Mouse (Mus musculus) naive thymus-derived CD4-positive, alpha-beta T cell, adult 2 months (primary cell): ENCODE measurements at regions not wholly inside any gene's neighbourhood (a gene's known extent, or its start where the extent isn't known, plus 50 kb on each side); places are given as distances from the start of the nearest gene placed in this dataset.

ENCODE experiments used
- DNase-seq: peaks from one replicate; pipeline ENCODE4 v3.0.0-alpha.2; 2011; ENCODE audit warnings: low read depth

DNA sequence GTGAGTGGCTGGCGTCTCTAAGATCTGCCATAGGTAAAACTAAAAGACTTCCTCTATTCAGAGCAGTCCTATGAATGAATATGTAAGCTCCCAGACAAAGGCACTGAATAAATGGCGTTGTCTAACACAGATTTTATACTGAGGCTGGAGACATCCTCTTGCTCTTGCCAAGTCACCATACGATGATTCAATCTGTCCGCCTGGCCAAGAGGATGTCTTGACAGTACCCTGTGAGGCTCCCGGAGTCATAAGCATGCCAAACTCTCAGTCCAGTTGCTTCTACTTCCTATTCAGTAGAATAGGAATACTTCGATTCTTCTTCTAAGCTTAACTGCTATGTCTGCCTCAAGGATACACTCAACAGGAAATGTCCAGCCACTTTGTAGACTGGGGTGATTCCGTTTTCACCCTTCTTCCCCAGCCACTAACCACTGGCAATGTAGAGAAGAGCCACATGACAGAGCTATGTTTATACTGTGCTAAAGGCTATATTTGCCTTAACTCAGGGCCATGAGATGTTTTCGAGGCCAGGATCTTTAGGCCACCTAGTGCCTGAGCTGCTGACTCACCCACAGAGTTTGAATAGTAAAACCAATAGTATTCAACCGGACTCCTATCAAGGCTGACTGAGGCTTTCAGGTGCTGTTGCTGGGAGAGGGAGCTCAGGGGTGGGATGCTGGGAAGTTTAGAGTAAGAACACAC lies 188.7 kb upstream of the Atp5g3 start:
- no peak for DNase-seq

DNA sequence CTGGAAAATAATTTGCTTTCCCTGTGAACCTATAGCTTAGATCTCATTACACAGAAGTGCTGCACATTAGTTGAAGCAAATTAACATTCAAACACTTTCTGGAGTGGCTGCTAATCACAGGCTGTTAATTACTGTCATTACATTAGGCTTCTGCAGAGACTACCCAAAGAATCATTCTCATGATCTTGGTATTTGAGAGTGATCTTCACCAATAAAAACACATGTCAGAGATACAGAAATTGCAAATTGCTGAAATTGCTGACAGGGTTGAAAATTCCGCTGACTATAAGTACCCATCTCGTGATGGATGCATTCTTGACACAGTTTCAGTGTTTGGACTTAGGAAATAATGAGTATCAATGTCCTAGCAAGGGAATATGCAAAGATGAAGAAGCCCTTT lies 185.7 kb upstream of the Atp5g3 start:
- DNase-seq: no peak

DNA sequence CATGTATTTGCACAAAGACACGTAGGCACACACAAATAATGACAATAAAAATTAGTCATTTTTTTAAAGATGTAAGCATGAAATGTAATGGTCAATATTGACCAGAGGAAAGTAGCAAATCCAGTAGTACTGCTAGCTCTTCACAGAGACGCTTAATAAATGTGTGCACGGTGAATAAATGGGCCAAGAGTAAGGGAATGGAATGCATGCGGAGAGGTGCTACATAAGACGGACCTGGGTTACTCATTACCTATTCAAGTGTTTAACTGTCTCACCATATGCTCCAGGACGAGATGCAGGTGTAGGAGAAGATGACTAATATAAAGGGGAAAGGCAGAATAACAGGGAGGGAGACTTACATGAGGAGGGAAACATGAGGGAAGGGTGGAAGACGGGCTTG lies 182.4 kb upstream of the Atp5g3 start:
- DNase-seq: no peak

DNA sequence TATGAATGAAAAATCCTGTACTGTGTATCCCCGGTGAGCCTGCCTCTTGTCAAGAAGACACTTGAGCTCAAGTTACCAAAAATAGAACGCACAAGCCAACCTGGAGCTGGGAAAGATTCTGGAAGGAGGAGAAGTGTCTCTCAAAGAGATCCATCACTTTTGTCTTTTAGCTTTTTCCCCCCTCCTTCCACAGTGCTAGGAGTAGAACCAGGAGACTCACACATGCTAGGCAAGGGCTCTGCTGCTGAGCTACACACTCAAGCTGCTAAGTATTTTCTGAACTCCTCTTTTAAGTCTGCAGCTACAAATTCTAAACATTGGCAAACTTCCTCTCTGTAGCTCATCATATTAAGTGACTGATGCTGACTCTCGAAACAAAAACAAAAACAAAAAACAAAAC lies 176.2 kb upstream of the Atp5g3 start:
- no peak for DNase-seq

DNA sequence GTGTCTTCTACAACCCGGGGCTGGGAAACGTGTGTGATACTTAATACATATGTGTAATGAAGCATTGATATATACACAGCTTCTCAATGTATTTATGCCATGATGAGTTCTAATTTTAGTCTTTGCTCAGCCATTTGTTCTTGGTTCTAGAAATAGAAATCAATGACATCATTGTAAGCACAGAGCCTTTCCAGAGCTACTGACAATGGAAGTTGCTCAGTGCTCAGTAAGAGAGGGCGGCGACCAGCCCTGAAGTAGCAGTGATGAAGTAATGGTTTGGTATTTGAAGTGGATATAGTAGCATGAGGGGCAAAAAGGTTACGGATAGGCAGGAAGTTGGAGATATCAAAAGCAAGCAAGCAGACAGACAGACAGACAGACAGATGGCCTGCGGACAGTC lies 173.8 kb upstream of the Atp5g3 start:
- DNase-seq: no peak

DNA sequence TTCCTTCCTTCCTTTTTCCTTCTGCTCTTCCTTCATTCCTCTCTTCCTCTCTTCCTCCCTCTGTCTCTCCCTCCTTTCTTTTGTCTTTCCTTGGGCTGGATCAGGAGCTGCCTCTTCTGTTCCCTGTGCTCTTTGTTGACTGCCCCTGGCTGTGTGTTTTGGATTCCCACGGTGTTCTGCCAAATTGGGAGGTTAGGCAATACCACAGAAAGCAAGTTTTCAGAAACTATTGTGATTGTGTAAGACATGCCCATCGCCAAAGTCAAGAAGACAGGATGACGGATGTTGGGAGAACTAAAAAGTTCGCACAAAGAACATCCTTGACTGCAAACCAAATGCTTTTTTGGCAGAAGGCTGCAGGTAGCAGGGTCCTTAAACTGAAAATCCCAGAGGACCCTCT lies 165.6 kb upstream of the Atp5g3 start:
- DNase-seq: no peak

DNA sequence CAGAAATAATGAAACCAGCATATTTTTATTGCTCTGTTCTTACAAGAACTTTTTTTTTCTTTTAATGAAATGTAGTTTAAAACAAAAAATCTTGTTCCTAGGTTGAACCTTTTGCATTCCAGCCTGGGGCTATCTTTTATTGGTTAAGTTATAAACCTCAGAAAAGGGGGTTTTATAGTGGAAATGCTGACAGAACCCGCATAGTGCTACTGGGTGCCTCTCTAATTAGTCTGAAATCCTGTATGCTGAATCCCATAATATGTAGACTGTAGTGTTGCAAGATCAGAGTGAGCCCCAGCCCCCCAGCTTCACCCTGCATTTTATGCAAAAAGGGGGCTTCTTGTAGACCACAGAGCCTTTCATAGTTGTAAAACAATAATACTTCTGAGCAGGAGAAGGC lies 164.4 kb upstream of the Atp5g3 start:
- DNase-seq: no peak

DNA sequence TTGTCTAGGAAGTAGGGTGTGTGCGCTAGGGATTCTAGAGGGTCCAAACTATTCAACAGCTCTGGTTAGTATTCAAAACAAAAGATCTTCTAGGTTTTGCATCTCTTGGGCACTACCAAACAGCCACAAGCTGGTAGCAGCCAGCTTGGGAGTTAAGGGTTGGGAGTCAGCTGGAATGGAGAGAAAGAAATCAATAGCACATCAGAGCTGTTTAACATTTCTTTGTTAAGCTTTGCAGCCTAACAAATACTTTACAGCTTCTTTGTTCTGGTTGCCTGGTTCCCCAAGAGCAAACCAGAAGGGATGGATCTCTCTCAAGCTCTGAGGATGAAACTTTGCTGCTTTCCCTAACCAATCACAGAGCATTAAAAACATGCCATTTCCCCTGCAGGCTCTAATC lies 162.3 kb upstream of the Atp5g3 start:
- DNase-seq: no peak

DNA sequence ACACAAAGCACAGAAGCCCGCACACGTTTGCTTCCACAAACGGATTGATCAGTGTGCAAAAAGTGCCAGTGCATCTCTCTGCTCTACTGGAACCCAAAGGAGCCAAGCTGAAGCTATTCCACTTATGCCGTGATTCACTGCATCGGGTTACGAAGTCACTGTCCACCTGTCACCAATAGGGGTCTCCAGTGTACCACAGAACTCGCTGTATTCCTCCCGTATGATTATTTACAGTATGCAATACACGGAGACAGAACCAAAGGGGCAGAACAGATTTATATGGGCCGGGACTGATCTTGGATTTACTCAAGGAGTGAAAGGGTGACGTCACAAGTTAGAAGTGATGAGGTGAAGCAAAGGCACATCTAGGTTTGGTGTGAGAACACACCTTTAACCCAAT lies 155.5 kb upstream of the Atp5g3 start:
- peak; percentile 26 for DNase-seq

DNA sequence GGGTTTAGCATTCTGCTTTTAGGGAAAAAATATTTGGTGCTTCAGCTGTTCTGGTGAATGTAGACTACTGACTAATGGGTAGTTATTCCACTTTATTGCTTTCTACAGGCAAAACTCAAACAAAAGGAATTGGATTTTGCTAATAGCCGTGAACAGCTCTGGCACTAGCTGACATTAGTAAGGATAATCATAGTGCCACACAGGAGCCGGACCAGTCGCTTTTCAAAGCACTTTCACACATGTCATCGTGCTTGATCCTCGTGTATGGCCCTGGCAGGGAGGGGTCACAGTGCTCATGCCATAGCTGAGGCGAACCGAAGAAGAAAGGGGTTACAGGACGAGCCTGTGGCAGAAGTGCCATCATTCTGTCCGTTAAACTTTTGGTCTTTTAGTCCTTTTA lies 153.2 kb upstream of the Atp5g3 start:
- DNase-seq: no peak

DNA sequence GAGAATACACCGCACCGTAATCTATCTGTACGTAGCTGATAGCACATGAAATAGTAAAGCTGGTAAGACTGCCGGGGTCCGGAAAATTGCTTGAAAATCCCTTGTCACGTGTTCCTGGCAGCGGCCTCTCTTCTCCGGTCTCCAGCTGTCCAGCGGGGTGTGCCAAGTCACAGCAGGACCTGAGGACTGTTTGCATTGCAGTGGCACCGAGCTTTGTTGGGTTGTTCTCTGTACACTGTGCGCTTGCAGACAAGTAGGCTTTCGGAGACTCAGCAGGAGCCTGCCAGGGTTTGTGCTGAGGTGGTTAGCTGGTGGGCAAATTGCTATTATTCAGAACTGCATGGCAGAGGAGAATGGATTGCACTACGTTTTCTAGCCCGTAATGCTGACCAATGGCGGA lies 152.7 kb upstream of the Atp5g3 start:
- DNase-seq: no peak

DNA sequence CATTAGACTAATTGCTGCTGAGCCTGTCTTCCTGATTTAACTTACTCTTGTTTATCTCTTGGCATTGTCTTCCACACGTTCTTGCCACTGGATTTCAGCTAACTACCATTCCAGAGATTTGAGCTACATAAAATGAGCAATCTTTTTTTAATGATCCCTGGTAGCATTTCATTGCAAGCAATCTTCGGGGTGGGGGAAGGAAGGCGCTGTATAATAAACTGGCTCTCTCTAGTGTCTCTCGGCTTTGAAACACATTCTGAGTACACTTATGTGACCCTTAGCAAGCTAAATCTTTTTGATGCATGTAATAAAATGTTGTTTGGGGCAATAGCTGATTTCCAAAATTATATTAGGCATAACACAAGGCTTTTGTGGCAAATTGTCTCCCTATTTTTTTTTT lies 152.2 kb upstream of the Atp5g3 start:
- no peak for DNase-seq

DNA sequence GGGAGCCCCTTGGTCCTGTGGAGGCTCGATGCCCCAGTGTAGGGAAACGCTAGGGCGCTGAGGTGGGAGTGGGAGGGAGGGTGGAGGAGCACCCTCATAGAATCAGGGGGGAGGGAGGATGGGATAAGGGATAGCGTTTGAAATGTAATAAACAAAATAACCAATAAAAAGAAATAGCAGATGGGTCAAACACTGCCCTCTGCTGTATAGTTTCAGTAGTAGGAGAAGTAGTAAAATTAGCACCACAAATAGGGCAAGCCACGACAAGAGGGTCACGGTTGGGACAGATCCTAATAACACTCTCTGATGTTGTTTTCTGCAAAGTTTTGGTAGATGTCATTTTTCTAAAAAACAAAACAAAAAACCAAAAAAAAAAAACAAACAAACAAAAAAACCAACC lies 131.3 kb upstream of the Atp5g3 start:
- no peak for DNase-seq

DNA sequence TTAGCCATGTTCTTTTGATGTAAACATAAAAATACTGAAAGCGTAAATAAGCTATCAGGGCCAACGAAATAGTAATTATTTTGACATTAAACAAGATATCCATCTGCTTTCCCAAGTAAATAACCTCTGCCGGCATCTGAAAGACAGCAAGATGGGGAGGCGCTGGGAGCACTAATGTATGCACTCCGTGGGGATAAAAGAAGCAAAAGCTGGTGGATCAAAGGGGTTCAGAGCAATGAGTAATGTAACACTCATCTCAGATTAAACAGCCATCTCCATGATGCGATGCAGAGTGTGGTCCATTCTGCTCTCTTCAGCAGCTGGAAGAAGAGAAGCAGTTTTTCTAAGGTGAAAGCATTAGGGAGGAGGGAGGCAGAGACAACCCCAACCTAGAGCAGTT lies 128.5 kb upstream of the Atp5g3 start:
- no peak for DNase-seq

DNA sequence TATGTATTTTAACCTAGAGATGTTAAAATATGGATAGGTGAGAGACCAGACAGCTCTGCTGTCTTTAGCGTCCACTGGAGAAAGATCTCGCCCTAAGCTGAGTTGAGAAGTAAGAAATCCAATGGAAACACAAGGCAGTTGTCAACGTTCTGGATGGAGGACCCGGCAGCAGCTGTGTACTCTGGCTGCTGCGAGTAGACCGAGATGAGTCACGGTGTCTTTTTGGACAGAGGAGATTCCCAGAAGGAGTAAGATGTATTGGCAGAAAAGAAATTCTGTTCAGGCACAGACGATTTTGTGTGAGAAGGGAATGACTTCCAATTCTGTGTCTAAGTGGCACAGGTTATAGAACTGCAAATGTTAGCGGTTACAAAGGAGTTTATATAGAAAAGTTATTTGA lies 124.9 kb upstream of the Atp5g3 start:
- no peak for DNase-seq

DNA sequence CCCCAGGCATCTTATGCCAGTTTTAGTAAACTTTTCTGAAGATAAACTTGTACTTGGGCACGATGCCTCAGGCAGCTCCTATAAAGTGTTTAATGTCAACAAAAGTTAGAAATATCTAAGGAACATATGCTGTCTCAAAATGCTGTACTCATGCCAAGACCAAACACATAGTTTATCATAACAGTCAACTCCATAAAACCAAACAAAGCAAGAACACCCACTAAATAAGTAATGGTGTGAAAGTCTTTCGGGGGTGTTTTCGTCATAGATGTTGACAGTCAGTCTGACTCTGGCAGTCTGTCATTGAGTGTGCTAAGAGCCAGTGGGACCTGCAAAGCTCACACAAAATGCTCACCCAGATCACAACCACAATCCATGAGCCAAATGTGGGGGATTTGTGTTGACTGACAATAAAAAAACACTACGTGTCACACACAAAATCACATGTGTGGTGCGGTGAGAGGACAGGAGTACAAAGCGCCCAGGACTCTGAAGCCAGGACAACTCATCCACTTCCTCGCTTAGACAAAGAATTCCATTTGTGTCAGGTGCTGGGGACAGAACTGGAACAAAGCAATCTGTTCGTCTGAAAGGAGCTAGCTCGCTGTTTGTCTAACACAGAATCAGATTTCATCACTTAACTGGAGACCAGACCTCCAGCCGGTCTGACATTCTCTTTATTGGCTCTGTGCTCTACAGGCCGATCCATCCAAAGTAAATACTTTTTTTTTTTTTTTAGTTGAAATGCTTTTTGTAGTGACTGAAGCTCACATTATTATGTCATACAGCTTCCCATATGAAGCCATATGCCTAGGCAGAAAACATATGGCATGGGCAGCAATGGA lies 121.3 kb upstream of the Atp5g3 start:
- DNase-seq: no peak

DNA sequence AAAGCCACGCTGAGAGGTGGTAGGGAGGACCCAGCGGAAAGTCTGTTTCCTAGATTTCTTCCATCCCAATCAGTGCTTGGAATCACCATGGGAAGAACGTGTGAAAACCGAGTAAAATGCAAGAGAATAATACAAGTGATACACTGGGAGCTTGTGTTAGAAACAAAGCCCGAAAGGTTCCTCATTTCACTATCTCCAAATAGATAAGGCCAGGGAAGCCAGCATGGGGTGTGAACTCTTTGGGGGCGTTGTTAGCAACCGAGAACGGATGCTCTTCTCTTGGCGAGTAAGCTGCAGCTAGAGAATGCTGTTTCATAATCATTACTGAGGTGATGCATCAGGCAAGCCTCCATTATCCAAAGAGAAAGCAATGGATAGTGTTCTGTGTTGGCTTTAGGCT lies 118.8 kb upstream of the Atp5g3 start:
- DNase-seq: no peak

DNA sequence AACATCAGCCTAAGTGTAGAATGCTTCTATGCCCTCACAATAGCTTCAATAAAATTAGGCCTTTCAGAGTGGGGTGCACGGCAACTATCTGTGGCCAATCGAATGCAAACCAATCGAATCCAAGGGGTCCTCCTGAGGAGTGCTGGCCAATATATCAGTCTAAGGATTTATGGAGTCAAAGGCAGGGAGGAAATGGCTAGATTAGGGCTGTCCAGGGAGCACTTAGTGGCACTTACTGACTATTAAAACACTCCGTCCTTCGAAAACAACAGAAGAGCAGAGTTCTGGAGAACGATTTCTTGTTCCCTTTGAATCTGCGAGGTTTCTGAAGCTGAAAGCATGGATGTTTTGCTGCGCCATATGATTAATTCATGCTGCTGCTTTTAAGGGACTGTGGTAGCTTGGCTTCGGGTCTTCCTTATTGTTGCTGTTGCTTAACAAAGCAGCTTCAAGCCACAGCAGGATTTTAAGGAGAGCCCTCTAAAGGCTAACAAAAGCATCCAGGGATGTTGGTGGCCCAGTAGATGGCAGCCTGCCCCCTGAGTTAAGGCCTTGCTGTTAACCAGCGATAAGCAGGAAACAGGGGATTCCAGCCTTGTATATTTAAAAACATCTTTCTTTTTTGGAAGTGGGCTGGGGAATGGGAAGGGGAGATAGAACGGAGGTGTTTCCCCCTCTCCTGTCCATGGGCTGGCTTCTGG lies 116.4 kb upstream of the Atp5g3 start:
- no peak for DNase-seq

DNA sequence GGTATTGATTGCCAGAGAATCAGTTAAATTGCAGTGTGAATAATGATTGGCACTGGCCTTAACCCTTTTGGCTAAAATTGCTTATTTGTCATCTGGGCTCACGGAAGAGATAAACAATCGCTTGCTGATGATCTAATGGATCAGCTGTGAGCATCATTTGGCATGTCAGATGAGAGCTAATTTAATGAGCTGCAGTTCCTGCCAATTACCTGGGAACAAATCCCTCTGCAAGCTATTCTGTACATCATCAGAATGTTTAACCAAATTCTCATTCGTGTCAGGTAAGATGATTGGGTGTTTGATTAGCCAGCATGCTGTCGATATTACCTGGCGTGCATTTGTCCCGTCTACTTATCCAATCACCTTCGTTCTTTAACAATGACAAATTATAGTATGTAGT lies 104.0 kb upstream of the Atp5g3 start:
- no peak for DNase-seq

DNA sequence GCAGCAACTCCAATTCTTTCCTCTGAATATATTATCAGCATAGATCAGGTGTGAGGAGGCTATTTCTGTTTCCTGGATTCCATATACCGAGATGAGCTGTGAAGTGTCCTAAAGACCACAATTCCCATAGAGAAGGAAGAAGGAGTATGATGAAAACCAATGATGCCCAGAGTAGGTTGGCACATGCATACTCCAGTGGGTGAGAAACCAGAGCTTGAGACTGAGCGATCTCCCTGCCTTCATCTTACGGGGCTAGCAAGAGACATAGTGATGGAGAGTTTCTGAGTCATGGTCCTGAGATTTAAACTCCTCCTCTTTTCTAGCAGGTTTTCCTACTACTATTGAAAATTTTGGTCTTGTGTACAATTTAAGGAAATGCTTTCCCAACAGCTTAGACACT lies 103.1 kb upstream of the Atp5g3 start:
- DNase-seq: no peak

DNA sequence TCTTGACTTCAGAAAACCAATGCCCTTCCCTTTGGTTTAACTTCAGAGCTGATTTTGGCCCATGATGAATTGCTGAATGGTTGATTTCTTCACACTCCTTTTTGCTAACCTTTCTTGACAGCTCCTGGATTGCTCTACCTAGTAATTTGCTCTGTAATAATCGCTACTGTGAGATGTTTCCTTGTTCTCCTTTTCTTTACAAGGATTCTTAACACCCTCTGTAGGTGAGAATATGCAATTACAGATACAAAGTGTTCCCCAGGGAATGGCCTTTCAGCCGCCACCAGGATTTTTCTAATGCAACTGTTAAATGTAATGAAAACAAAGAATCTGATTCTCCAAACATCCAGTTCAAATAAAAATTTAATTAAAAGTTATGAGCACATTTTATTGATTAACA lies 87.4 kb upstream of the Atp5g3 start:
- peak; percentile 3 for DNase-seq

DNA sequence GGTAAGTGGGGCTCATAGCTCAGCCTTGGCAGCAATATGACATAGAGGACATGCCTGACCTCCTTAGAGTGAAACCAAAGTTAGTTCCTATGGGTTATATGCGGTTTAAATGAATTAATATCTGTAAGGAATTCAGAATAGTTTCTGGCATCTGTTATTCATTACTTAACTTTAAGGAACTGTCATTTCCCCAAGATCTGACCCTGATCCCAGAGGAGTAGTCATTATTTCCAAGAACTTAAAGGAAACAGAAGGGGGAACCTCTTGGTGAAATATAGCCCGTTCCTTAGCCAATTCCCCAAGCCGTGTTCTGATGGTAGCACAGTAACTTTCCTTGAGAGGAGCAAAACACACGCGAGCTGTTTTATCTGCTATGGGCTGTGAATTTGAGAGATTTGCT lies 85.9 kb upstream of the Atp5g3 start:
- DNase-seq: no peak

DNA sequence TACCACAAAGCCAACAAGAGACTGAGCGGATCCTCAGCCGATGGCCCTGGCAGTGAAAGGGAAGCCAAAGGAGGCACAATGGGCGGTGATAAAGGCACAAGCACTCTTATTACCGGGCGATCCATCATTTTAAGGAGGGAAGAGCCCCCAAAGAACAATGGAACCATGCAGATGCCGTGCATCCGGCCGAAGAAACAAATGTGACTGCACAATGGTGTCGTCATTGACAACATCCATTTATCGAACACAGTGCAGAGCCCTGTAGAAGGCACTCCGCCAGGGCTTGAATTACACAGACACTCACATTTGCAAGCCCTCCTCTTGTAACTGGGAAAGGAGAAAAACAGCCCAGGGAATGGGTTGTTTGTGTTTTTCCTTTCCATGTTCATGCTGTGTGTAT lies 80.7 kb upstream of the Atp5g3 start:
- no peak for DNase-seq
